Mouse (Mus musculus): ENCODE measurements at regions not wholly inside any gene's neighbourhood (a gene's known extent, or its start where the extent isn't known, plus 50 kb on each side); places are given as distances from the start of the nearest gene placed in this dataset.

GRCm38 (mm10) chr4:4875257-4875656 is 82.1 kb upstream of the Impad1 start:
- no peak for DNase-seq

GRCm38 (mm10) chr4:4858345-4858744 is 65.2 kb upstream of the Impad1 start:
- no peak for DNase-seq
